Mouse (Mus musculus) frontal cortex, postnatal 36 days (tissue): ENCODE results near the gene Pfpl.

ENCODE experiments used
- DNase-seq, 2 experiments: peaks; one replicate each; pipeline ENCODE4 v3.0.0; 2022; ENCODE audit warnings: low spot score in 2 of 2

The Pfpl gene

DNA sequence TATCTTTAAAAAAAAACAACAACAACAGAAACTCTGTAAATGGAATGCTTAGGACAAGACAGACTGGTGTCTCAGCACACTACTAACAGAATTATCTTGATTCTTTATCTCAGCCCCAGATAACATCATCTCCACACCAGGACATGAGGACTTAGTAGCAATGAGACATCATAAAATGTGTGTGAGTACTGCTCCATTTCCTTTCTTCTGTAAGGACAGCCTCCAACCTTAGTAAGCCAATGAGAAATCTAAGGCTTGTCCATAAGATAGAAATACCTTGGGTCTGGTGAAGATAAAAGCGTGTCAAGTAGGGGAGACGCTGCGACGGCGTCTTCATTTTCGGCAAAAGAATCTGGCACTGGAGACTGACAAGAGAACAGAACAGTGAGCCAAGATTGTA is at the start of gene Pfpl:
Pfpl (plus strand) TSS at position 301 of the 400 bp plus-strand sequence.
- no peak for DNase-seq

DNA sequence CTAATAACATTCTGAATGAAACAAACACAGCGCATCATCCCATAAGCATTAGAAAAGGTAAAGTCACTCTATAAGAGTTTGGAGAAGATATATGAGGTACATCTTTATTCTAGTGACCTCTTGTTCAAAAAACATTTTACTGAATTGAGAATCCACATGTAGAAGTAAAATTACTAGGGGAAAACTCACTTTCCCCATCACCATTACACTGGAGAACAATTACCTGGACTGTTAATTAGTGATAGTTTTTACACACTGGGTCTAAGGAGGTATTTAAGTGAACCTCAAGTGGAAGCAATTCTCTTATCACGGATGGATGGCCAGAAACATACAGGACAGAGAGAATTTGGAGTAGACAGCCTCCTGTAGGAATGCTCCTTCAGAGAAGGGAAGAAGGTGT is 40.7 kb upstream of the Pfpl start, which contains the start of gene Olfr1440:
Olfr1440 (plus strand) TSS at position 301 of the 400 bp plus-strand sequence.
- DNase-seq = no peak

DNA sequence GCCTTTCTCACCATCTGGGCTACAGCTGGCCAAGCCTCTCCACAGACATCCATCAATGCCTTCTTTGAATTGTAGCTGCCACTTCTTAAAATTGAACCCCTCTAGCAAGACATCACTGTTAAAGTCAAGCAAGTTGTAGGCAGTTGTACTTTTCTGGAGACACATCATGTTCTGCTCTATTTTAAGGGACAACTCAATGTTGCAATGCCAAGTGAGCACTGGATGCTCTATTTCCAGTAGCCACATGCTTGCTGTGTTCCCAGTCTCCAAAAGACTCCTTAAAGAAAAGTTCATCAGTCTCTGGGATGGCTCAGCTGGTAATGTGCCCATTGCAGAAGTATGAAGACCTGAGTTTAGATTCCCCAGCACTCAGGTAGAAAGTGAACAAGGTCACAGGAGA is 14.0 kb upstream of the Pfpl start:
- no peak for DNase-seq

DNA sequence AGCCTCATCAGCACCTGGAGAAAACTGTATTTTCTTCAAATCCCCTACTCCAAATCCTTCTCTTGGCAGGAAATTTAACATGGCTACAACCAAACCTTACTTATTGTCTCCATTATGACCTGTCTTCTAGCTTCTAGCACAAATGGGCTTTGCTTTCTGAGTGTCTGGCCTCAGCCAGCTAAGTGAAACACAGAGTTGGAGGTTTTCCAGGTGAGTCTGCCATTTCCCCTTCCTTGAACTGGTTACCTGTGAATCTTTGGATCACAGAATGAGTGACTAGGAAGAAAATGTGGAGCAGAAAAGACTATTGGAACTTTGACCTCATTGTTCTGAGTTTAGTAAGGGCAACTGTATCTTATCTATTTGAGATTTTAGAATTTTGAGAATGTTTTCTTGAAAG is 10.3 kb upstream of the Pfpl start, which contains the start of gene Olfr1441:
Olfr1441 (plus strand) TSS at position 73 of the 400 bp plus-strand sequence.
- no peak for DNase-seq

DNA sequence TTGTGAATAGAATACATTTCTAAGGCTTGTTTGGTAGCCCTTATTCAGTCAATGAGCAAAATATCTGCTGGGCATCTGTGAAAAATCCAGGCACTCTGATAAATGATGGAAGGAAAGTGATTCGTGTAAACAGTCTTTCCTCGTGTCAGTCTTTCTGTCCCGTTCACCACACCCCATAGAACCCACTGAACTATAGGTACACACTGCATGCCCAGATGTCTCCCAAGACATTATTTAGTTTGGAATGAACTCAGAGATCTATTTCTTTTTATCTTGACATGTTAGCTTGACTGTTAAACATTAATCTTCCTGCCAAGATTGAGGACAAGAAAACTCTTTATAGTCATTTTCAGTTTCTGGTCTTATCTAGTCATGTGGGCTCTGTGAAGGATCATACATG is 9.4 kb upstream of the Pfpl start:
- no peak for DNase-seq

DNA sequence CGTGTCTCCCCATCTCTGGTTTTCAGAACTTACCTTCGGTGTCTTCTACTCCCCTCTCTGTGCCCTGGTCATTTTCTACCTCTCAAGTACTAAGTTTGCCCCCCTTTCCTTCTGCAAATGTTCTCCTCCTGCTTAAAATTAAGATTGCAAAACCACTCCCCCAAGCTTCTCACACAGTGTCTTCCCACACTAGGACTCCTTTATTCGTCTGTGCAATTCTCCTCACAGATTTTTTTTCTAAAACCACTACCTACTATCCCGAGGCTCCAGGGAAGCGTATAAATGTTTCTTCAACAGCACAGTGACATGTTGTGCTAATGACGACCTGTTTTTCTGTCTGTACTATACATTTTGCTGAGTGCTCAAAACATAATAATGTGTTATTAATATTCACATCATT is 7.2 kb upstream of the Pfpl start:
- no peak for DNase-seq

DNA sequence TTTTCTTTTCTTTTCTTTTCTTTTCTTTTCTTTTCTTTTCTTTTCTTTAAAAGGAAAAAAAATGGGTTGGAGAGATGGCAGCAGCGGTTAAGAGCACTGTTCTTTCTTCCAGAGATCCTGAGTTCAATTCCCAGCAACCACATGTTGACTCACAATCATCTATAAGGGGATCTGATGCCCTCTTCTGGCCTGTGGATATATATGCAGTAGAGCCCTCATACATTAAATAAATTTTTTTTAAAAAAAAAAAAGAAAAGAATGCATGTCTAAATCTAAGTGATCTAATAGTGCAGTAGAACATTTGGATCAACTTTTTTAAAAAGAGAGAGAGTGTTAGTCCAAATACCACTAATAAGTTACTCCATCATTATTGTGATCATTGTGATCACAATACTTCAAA is 6.0 kb upstream of the Pfpl start:
- DNase-seq = no peak

DNA sequence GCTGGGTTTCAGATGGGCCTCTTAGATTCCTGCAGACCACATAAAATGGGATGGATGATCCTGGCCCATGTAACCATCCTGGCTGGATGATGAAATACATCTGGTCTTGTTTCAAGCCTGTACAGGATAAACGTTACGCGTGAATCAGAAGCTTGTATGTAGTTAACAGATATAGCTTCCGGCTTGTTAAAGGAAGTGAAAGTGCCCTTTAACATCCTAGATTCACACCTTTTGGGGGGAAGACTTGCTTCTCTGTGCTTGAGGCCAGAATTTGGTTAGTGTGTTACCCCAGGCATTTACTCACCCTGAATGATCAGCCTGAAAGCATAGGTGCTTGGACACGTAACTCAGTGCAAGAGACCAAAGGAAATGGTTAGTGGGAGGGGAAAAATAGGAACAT is 604 bp upstream of the Pfpl start:
- no peak for DNase-seq

DNA sequence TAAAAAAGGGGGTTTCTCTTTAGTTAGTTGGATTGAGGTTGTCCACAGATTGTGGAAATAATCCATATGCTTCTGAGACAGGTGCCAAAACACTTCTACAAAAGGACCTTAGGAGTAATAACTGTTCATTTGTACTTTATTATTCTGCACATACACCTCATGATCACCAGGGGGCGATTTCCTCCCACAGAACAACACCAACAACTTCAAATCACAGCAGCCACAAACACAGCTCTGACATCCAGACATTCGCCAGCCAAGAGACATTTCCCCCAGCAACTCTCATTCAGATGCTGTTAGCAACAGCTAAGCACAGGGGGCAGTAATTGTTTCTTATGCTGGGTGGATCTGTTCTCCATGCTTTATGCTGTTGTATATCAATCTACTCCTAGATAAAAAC is 5.3 kb downstream of the Pfpl start:
- no peak for DNase-seq

DNA sequence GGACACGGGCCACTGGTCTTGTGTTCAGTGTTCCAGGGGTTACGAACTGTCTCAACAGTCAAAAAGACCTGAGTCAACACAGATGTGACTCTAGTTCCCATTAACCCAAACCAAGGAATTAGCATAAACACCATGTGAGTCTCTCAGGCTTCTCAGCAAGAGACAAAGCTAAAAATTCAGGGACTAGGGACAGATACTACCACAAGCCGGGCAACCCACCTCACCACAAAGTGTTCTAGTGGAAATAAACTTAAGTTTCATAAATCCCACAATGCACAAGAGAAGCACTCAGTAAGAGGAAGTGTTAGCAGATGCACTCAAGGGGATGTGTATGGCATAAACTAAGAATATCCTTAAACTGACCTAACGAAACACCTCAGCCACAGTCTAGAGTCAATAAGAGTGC is 7.3 kb downstream of the Pfpl start:
- DNase-seq = no peak

DNA sequence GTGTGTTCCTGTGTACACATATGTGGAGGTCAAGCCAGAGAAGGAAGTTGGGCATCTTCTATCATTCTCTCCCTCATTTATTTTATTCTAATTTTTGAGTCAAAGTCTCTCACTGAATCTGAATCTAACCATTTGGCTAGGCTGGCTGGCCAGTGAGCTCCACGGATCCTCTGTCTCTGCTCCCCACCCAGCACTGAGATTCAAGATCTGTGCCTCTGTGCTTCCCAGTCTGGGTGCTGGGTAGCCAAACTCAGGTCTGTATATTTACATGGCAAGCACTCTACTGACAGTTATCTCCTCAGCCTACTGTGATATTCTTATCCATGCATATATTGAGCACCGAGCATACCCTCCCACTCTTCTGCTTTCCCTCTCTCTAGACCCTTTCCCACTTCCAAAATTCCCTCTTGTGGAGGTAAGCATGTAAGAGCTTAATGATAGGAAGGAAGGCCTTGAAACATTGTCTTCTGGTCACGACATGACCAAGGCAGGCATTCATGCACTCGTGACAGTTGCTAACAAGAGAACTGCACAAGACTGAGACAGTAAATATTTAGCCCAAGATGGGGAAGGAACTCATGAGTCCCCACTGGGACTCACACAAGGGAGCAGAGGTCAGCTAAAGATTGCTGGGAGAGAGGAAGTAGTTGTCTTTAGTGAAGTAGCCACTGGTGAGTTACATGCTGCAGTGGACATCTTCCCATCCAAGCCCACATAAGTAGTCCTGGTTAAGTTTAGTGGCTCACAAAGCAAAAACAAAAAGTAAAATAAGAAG is 8.2 kb downstream of the Pfpl start:
- no peak for DNase-seq

DNA sequence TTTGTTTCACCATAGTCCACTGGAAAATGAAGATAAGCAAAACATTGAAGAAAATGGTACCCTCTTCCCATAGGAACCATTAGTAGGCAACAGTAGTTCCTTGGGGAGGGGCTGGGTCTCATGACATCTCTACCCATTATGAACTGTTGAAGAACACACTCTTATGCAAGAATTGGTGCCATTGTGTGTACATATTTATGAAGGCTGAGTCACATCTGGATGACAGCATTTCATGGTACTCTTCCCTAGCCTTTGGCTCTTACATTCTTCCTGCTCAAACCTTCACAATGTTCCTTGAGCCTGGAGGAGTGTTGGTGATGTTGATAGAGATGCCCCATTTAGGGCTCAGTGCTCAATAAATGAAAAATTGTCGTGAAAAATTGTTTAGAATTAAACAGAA is 11.9 kb downstream of the Pfpl start:
- DNase-seq = no peak

DNA sequence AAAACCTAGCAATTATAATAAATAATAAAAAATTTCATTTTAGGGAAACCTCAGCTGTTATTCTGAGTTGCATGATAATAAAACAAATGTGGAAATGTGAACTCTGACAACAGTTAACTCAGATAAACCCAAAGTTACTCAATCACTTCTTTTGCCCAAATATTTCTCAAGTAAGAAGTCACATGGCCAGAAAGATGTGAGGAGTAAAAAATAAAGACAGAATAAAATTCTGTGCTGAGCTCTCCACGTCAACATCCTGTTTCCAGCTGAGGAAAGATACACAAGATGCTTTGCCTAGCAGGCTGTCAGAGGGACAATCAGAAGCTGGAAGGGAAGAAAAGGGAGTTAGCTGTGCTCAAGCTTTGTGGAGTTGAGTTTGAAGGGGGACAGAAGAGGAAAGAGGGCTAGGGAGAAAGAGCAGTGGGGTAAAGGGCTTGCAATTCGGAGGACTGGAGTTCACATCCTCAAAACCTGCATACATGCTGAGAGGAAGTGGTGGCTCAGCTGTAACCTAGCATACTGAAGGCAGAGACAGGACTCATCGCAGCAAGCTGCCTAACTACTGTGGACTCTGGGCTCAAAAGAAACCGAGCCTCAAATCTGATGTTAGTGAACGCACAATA is 12.5 kb downstream of the Pfpl start:
- no peak for DNase-seq

DNA sequence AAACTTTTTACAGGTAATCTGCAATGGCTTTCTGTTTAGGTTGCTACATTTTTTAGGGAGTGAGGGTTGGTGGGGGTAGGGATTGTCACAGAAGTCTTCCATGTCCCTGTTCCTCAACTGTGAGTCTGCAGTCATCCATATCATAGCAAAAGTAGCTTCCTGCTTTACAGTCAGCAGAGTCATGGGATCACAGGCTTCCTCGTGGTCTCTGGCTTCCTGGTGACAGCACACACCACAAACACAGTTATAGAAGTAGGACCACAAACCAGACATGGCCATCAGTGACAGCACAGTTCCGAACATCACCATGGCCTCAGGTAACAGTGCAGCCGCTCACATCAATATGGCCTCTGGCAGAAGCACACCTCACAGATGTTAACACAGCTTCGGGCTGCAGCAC is 14.9 kb downstream of the Pfpl start:
- DNase-seq = no peak

DNA sequence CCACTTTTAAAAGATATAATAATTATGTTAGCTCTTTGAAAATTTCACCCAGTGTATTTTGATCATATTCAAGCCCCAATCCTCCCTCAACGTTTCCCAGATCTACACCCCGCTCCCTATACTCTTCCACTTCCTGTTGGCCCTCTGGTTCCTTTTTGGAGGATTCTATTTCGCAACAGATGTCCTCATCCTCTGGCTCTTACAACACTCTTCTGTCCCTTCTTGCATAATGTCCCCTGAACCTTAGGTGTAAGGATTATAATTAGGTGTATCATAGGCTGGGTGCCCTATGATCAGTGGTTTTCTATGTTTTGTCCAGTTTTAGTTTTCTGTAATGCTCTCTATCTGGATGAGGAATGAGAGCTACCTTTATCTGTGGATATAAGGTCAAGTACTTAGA is 17.3 kb downstream of the Pfpl start:
- DNase-seq = no peak

DNA sequence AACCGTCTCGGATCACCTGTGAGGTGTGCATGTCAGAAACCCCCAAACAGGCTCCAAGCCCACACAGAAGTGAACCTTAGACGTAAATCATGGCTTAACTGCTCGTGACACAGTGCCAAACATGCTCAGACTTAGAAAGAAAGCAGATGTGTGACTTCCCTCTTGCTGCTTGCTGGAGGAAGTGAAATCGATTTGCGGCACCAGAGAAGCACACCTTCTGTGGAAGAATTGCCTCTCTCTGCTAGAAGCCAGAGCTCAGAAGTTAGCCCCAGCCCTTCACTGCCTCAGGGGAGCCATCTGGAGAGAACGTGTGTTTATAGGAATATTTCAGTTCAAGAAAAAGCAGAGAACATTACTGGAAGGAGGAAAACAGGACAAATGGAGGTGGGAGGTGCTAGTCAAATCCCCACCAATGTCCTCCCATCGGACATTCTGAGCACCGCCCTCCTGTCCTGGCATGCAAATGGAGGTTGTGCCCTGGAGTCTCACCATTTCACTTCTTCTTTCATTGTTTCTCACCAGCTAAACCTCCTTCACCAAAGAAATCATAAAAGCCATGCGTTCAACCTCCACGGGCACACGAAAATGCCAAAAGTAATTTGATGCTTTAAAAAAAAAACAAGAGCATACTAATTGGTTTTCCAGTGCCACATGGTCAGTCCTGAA is 29.8 kb downstream of the Pfpl start:
- no peak for DNase-seq

DNA sequence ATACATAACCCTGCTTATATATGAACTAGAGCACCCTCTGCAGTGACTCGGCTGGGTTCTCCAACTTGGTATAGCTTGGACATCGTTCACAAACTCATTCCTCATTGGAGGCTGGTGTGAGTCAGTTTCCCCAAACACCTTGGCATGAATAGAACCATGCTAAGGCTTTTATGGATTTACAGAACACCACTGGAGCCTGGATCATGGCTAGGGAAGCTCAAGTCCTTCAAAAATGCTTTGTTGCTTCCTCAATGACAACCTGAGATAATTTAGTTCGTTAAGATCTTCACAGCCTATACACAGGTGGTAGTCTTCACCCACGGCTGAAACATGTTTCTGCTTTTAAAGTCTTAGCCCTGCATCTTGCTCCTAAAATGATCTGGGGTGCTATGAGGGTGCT is 31.8 kb downstream of the Pfpl start:
- DNase-seq = no peak

DNA sequence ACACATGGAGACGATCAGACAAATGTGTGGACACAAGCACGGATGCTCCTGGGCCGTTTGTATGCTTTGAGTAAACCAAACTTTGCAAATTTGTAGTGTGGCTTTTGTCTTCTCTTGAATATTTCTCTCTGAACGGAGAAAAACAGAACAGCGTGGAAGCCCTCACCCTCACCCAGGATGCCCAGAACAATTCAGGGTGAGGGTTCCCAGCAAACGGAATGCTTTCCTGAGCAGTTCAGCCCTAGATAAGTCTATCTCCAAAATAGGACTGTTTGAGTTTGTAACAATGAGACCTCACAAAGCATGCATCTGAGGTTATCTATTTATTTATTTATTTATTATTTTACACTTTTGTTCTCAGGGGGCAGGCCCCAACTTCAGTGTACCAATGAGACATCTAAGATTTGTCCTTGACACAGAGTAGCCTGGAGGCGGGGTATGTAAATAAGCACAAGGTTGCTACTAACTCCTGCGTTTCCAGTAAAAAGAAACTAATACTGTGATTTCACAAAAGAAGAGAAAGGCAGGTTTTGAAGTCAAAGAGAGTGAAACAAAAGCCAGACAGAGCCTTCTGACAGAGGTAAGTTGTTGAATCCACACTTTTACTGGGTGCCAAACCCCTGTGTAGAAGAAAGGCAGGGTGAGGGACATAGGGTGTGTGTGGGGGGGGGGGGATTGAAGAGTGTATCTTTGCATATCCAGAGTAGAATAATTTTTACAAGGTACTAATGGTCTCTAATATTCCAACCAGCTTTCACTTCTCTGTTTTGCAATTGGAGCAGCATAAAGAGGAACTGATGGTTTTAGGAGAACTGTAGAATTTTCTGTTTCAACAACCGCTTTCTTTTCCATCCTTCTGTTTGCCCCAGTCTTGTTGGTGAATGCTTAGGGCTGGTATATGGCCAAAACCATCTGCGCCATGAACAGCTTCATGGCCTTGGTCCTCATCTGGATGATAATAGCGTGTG is 32.9 kb downstream of the Pfpl start, which contains the start of gene Mpeg1:
Mpeg1 (plus strand) TSS at position 498 of the 968 bp plus-strand sequence.
- no peak for DNase-seq

DNA sequence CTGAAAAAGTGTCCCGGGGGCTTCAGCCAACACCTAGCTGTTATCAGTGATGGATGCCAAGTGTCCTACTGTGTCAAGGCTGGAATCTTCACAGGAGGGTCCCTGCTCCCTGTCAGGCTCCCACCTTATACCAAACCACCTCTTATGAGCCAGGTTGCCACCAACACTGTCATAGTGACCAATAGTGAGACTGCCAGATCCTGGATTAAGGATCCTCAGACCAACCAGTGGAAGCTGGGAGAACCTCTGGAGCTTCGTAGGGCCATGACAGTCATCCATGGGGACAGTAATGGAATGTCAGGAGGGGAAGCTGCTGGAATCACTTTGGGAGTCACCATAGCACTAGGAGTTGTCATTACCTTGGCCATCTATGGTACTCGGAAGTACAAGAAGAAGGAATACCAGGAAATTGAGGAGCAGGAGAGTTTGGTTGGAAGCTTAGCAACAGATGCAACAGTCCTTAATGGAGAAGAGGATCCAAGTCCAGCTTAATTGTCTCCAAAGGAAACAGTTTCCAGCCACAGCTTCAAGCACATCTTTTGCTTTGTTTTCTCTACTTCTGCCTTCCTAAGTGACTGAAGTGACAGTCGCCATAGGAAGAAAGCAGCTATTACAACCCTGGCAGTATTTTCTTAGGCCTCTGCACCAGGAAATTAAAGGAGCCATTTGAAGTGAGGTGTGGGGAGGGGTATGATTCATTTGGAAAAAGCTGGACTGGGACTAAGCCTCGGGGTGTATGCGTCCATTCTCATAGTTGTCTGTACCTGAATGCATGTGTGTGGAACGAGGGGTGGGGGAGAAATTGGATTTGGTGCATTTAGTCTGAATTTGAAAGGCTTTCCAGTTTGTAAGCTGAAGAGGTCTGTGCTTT is 35.4 kb downstream of the Pfpl start:
- DNase-seq = no peak

DNA sequence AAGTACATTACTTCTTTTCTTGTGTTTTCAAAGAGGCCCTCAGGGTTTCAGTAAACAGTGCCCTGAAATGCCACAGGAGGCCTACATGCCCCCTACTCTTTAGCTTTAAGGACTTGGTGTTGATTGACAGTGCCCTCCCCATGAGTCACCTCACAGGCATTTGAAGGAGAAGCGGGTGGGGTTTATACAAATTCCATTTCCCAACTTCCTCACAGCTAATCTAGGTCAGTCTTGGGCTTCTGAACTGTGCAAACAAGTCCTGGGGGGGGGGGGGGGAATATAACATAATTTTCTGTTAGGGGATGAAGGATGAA is 36.0 kb downstream of the Pfpl start:
- DNase-seq = no peak

DNA sequence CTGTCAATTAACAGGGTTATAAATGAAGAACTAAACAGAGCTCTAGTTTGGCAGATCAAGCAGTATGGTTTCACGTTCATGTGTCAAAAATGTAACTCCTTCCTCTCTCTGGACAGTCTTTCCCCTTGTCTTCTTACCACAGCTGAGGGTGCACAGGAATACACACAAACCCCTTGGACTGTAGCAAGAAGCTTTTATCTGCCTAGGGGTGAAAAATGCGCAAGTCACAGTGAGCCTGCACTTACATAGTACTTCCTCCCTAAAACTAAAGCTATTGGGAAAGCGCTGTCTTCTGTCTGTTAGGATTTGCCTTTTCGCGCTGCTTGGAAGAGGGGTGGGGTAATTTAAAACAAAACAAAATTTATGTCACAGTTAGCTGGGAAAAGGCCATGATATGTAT is 36.4 kb downstream of the Pfpl start:
- no peak for DNase-seq
